Mouse (Mus musculus) bone marrow, adult 2 months (tissue): ENCODE results near the gene Parm1. TPM values are rescaled to one million over a fixed set of nuclear protein-coding genes. Genes with fewer than 3 reads are reported as not detected.

ENCODE experiments used
- H3K27ac ChIP-seq: fragments of 200-500 bp; 2 replicates; pipeline ENCODE4 v1.5.1; 2012; ENCODE audit warnings: low read depth, mild to moderate bottlenecking, control low read depth, inconsistent platforms, low read length; ENCODE audit not compliant: control insufficient read depth, poor library complexity, insufficient read depth
- H3K4me1 ChIP-seq: fragments of 200-500 bp; 2 replicates; pipeline ENCODE4 v1.6.1; 2011; ENCODE audit warnings: low read length; ENCODE audit not compliant: control insufficient read depth, insufficient read depth
- H3K4me3 ChIP-seq: fragments of 200-500 bp; replicated peaks from 2 replicates; pipeline ENCODE3; 2011; ENCODE audit warnings: mild to moderate bottlenecking, low read depth, low read length, control low read depth; ENCODE audit not compliant: control insufficient read depth
- CTCF ChIP-seq: fragments of 200-500 bp; IDR thresholded peaks from 2 replicates; pipeline ENCODE4 v1.5.1; 2011; ENCODE audit warnings: low read length, control low read depth; ENCODE audit not compliant: control insufficient read depth, insufficient read depth
- POLR2A ChIP-seq: fragments of 200-500 bp; IDR thresholded peaks from 2 replicates; pipeline ENCODE4 v1.6.1; 2011; ENCODE audit warnings: low read depth, mild to moderate bottlenecking, control low read depth, low read length, borderline replicate concordance; ENCODE audit not compliant: control insufficient read depth
- WGBS: fragments of 180-500 bp; shearing (Covaris S2); methylation state at CpG from one replicate; pipeline ENCODE4 v1.1.7; 2018; 5-methylcytosine and 5-hydroxymethylcytosine counted together
- polyA plus RNA-seq: library from polyadenylated mRNA; stranded (reverse); fragments of >200 nt; gene quantifications from 2 replicates; pipeline ENCODE4 v1.2.4, GENCODE M21; 2011; ENCODE audit warnings: low replicate concordance; ENCODE audit not compliant: missing spikeins, insufficient read depth, insufficient read length

Gene Parm1
- 0.70 TPM in 1 of 2 replicates, not detected in the other for polyA plus RNA-seq

DNA sequence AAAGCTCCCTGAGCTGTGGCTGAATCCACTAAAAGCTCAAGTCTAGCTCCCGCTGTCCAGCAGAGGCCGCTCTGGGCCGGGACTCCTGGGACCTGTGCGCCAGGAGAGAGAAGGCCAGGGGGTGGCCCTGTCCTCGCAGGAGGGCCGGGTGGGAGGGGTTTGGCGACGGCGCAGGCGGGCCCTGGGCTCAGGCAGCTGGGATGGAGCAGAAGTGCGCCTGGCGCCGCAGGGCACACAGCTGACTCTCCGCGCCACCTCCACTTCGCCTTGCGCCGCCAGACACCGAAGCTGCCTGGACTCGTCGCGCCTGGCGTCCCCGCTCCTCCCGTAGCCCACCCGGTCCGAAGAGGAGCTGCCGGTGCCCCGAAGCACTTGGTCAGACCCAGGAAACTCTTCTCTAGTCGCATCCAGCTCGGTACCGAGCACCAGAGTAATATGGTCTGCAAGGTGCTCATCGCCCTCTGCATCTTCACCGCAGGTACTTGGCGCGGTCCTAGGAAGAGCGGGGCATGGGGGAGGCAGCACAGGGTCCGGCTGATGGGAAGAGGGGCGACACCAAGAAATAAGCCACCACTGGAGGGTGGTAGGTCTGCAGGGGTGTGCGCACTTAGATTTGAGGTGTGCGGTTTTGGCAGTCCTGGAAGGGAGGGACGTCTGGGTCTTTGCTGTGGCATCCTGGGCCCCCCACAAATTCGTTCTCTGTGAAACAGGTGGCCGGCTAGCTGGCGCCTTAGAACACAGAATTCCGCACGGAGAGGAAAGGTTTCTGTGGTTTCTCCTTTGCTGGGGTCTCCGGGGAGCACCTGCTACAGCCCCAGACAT, at the start of gene Parm1:
Gene Parm1 (plus strand): TSS at position 136 of the 822 bp plus-strand sequence.
- 2% methylated on average over 48 of the region's 48 CpGs for WGBS
- Histone ChIP-seq H3K4me3 (peak within 1 kb of the TSS; percentile 22), H3K4me1 (no peaks in the 10 kb centered on the region), H3K27ac (no peak within 1 kb of the TSS)
- TF ChIP-seq POLR2A (no peak), CTCF (peak; percentile 5; the same call in 1 of the 2 replicates)

DNA sequence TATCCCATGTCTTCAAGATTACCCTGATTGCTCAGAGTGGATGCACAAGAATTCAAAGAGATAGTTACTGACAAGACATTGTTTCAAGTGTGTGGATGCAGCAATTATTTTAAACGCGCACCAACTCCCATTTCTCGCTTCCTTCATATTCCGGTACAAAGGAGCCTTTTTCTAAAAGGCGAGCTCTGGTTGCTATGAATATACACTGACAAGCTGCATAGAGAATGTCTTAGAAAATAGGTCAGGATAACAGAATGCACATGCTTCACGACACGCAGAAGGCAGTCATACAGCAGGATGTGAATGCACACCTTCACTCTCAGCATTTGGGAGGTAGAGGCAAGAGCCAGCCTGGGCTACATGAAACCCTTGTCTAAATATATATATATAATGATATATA, 42.2 kb upstream of the Parm1 start:
- H3K27ac ChIP-seq, result no peak overlapping the region
- WGBS, result 91% methylated on average over 7 of the region's 7 CpGs
- no peaks in the 10 kb centered on the region for H3K4me1 ChIP-seq
- TF ChIP-seq CTCF, result no peak
- H3K4me3 ChIP-seq, result no peak overlapping the region

DNA sequence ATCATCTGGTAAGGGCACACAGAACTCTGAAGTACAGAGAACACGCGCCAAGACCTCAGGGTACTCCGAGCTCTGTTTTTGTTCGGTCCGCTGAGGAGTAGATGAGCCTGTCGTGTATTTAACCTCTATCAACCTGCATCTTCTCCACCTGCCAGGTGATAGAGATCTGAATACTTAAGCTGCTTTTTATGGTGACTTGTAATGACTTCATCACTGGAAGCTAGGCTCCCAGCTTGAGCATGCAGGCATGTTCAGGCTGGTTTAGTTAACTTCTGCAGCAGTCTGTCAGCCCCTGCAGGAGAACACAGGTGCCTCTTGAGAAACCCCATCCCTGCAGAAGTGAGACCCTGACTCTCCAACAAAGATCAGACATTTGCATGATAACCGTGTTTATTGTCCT, 40.6 kb upstream of the Parm1 start:
- 84% methylated on average over 7 of the region's 7 CpGs for WGBS
- Histone ChIP-seq H3K4me1 (no peaks in the 10 kb centered on the region), H3K27ac (no peak overlapping the region), H3K4me3 (no peak overlapping the region)
- TF ChIP-seq CTCF, result no peak
- no peak for TF ChIP-seq POLR2A

DNA sequence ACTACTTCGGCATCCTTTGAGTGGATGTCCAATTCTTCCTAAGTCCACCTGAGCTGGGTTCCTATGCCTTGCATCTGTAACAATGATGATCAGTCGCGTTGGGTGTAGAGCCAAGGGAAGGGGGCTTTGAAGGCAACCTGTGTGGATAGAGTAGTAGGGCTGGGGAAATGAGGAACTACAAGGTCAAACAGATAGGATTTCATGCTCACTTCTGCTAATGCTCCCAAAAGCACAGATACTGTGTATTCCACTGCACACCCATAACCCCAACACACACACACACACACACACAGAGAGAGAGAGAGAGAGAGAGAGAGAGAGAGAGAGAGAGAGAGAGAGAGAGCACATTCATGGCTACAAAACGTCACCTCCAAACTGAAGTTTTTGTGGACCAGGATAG, 38.7 kb upstream of the Parm1 start:
- Histone ChIP-seq H3K27ac (no peak overlapping the region), H3K4me3 (no peak overlapping the region), H3K4me1 (no peaks in the 10 kb centered on the region)
- WGBS, result 79% methylated on average over 4 of the region's 4 CpGs
- TF ChIP-seq CTCF, result no peak
- no peak for TF ChIP-seq POLR2A

DNA sequence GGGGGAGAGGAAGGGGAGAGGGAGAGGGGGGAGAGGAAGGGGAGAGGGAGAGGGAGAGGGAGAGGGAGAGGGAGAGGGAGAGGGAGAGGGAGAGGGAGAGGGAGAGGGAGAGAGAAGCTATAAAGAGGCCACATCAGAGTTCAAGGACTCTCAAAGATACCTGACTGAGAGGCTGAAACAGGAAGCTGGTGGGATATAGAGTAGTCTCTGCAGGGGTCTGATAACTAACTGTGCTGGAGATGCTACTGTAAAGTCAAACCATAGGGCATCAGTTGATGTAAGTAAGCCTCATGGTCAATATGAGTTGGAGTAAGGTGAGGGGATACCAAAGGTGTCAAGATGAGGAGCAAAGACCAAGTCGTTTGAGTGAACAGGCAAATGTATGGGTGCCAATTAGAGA, 37.3 kb upstream of the Parm1 start:
- Histone ChIP-seq H3K4me1 (no peaks in the 10 kb centered on the region), H3K4me3 (no peak overlapping the region), H3K27ac (no peak overlapping the region)
- 62% methylated on average over 1 of the region's 1 CpGs for WGBS
- TF ChIP-seq POLR2A, result no peak
- TF ChIP-seq CTCF, result no peak

DNA sequence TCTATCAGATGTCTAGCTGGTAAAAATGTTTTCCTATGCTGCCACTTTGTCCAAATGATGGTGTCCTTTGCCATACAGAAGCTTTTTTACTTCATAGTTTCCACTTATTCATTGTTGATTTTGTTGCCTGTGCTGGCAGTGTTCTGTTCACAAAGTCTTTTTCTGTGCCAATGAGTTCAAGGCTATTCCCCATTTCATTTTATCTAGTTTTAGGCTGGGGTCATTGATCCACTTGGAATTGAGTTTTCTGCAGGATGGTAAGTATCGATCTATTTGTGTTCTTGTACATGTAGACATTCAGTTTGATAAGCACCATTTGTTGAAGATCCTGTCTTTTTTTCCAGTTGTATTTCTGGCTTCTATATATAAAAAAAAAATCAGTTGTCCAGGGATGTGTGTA, 33.1 kb upstream of the Parm1 start:
- 78% methylated on average over 1 of the region's 1 CpGs for WGBS
- no peaks in the 10 kb centered on the region for H3K4me1 ChIP-seq
- TF ChIP-seq CTCF (no peak), POLR2A (no peak)
- no peak overlapping the region for H3K4me3 ChIP-seq
- no peak overlapping the region for H3K27ac ChIP-seq

DNA sequence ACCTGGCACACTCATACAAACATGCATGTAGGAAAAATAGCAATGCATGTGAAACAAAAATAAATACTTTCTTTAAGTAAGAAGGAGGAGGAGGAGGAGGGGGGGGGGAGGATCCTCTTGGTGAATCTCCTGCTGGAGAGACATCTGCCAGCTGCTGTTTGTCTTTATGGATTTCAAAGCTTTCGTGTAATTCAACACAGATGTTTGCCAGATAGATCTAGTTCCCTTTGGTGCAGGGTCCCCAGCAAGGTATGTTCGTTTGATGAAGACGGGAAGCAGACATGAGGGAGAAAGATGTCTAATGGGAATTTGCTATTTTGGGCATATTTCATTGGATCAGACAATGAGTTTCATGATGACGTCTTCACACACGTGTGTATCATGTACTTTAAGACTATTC, 23.0 kb upstream of the Parm1 start:
- Histone ChIP-seq H3K27ac (no peak overlapping the region), H3K4me3 (no peak overlapping the region), H3K4me1 (no peaks in the 10 kb centered on the region)
- WGBS, result 69% methylated on average over 5 of the region's 5 CpGs
- TF ChIP-seq CTCF (no peak), POLR2A (no peak)

DNA sequence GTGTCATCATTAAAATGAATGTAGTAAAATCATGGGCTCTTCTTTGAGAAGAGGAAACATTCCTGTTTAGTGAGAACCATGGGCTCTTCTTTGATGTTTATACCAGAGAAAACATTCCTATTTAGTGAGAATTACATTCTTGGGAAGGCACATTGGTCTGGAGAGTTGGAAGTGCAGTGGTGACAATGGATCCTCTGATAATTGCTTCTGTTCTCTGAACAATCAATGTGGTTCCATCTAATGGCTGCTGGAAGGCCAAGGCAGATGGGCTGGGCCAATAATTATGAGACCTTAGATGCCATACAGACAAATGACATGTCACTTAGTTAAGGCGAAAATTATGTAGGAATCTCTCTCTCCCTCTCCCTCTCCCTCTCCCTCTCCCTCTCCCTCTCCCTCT, 16.1 kb upstream of the Parm1 start:
- TF ChIP-seq POLR2A (no peak), CTCF (no peak)
- H3K27ac ChIP-seq, result no peak overlapping the region
- no peak overlapping the region for H3K4me3 ChIP-seq
- H3K4me1 ChIP-seq, result no peaks in the 10 kb centered on the region
- WGBS, result 74% methylated on average over 1 of the region's 1 CpGs

DNA sequence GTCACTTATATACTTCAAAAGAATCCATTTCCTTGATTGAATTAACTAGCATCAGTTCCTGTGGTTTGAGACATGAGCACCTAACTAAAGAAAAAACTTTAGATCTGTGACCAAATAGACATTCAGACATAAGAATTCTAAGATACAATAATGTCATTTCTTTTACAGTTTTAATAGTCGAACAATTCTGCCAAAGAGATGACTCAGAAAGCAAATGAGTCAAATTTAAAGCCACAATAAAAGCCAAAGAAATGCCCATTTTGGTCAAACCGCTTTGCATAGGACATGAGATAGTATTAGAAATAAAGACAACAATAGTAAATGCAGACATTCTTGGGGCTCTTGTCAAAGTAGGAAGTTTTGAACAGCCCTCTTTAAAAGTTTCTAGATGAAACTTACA, 15.0 kb upstream of the Parm1 start:
- H3K27ac ChIP-seq, result no peak overlapping the region
- no peak for TF ChIP-seq CTCF
- TF ChIP-seq POLR2A, result no peak
- 77% methylated on average over 2 of the region's 2 CpGs for WGBS
- H3K4me1 ChIP-seq, result no peaks in the 10 kb centered on the region
- no peak overlapping the region for H3K4me3 ChIP-seq

DNA sequence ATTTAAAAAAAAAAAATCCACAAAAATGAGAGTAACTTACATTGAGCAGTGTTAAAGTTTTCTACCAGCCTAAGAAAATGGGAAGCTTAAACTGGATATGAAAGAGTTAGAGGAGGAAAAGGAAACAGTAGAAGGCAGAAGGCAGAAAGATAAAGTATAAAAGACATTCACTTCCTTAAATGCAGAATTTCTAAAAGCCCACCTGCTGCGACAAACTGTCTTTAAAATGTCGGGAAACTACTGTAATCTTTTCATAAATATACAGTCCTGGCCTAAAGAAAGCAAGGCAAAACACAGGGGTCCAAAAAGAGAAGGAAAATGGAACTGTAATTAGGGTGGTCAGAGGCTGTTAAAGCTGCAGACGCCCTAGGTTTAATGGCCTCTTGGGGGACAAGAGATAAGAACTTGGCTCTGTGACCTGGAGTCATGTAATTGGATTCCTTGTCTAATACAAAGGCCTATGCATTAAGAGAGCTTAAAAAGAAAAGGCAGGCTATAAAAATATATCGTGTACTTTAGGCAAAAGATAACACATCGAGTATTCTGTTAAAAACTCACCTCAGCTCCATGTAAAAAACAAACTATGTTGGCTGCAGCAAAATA, 13.0 kb upstream of the Parm1 start:
- Histone ChIP-seq H3K27ac (no peak overlapping the region), H3K4me1 (no peaks in the 10 kb centered on the region), H3K4me3 (no peak overlapping the region)
- 20% methylated on average over 5 of the region's 5 CpGs for WGBS
- no peak for TF ChIP-seq POLR2A
- no peak for TF ChIP-seq CTCF
